Mouse (Mus musculus): ENCODE measurements around the gene Aqp8.

Gene Aqp8

GRCm38 (mm10) chr7:123487703-123488102 lies 25.6 kb downstream of the Aqp8 start:
- no peak for DNase-seq (ENCODE audit: low spot score)

DNA sequence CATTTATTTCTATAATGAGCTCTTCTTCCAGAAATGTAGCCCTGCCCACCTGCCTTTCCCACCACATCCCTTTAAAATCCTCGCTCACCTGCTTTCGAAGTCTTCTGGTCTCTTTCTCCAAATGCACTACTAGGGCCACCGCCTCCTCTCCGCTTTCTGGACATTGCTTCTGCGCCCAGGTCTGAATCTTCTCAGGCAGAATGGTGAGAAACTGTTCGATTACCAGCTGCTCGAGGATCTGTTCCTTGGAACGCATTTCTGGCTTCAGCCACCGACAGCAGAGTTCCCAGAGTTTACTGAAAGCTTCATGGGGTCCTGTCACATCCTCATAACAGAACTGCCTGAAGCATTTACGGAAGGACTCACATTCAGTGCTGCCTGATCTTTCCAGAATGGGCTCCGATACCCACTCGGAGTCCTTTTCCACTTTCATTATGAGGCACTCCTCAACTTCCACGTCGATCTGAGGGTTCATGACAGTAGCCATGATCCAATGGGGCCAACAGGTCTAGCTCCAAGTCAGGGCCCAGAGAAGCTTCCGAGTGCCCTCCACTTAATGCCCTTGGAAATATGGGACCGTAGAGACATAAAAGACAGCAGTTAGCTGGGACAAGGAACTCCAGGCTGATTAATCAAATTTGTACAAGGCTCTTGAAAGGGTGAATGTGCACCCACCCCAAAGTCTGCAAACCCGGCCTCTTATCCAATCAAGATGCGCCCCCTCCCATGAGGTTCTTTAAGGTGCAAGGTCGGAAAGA lies 37.6 kb downstream of the Aqp8 start:
- DNase-seq (ENCODE audit: low spot score), result no peak

DNA sequence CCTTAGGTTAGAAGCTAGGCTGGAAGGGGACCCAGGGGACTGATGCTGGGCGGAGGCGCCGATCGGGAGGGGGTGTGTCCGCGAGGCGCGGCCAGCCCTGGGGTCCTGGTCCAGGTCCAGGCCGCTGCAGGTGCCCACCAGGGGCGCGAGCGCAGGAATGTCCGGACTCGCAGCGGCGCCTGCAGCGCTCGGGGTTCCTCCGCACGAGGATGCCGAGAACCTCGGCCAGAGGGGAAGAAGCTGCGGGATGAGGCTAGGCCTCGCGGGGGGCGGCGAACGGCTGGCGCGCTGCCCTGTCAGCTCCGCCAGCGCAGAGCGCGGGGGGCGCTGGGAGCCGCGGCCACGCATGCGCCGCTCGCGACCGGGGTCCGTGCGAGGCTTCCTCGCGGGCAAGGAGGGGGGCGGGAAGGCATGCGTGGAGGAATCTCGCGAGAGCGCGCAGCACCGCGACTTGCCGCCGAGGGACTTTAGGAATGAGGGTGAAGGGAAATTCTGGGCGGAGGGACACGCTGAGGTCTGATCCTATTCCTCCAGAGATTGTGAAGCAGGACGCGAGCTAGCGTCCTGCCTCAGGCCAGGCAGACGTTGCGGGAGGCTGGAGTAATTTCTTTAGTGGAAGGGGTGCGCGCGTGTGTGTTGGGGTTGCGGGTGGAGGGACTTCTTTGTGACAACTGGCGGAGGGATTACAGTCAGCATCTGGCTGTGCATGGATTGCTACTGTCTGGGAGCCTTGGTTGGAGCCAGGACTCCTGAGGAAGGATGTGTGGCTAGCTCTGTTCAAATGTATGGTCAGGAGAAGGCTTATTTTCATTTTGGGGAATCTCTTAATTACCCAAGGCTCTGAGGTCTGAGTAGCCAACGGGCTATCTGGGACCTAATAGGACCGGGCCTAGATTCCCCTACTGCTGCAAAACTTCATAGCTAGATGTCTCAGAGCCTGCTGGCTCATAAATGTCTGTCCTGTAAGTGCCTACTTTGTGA lies 38.4 kb downstream of the Aqp8 start, which contains the start of gene Zkscan2:
TSS of gene Zkscan2 (minus strand) at position 211 of the 981 bp plus-strand sequence.
- DNase-seq (ENCODE audit: low spot score), result peak; percentile 70

DNA sequence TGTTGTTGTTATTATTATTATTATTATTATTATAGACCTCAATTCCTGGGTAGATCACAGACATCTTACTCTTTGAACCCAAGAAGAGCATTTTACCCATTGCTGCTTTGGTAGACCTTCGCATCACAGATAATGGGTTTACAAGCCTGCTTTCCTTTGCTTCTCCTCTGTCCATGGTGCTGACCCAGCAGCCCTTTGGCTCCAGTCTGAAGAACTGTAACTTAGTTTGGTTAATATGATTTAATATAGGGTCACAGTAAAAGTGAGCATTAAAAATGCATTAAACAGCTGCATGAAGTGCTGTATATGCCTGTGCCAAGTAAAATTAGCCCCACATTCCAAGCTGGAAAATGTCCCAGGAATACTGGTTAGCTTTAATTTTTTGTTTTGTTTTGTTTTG lies 41.3 kb downstream of the Aqp8 start:
- peak; percentile 52 for DNase-seq (ENCODE audit: low spot score)

- no peak for DNase-seq (ENCODE audit: low spot score)
These were observed 45.9 kb downstream of the Aqp8 start for GRCm38 (mm10) chr7:123507946-123508345.
